Mouse (Mus musculus): ENCODE measurements around the gene Jph3.

Gene Jph3

GRCm38 (mm10) chr8:121730170-121730569 lies 747 bp downstream of the Jph3 start:
- DNase-seq: peak in 1 of 2 experiments; percentile 46

- no peak for DNase-seq
Observed at GRCm38 (mm10) chr8:121730646-121731045, 1.2 kb downstream of the Jph3 start.

GRCm38 (mm10) chr8:121731060-121731459 lies 1.6 kb downstream of the Jph3 start:
- no peak for DNase-seq

GRCm38 (mm10) chr8:121731471-121732333 lies 2.3 kb downstream of the Jph3 start:
- peak in 1 of 2 experiments; percentile 11 for DNase-seq

- DNase-seq: no peak
Observed at GRCm38 (mm10) chr8:121732334-121732665, 2.9 kb downstream of the Jph3 start.

- no peak for DNase-seq
Observed at GRCm38 (mm10) chr8:121734262-121734661, 4.8 kb downstream of the Jph3 start.

GRCm38 (mm10) chr8:121736236-121736635 lies 6.8 kb downstream of the Jph3 start:
- peak; percentile 80 to 84 for DNase-seq

- DNase-seq: no peak
Observed at GRCm38 (mm10) chr8:121740721-121741120, 11.3 kb downstream of the Jph3 start.

GRCm38 (mm10) chr8:121749501-121749900 lies 20.1 kb downstream of the Jph3 start:
- DNase-seq: no peak

- DNase-seq: no peak
Observed at GRCm38 (mm10) chr8:121750512-121750911, 21.1 kb downstream of the Jph3 start.

GRCm38 (mm10) chr8:121751407-121751806 lies 22.0 kb downstream of the Jph3 start:
- DNase-seq: peak; percentile 88

- no peak for DNase-seq
Observed at GRCm38 (mm10) chr8:121758470-121758869, 29.0 kb downstream of the Jph3 start.

- DNase-seq: no peak
Observed at GRCm38 (mm10) chr8:121760484-121760883, 31.1 kb downstream of the Jph3 start.

GRCm38 (mm10) chr8:121761480-121761879 lies 32.1 kb downstream of the Jph3 start:
- peak; percentile 72 to 76 for DNase-seq

GRCm38 (mm10) chr8:121762999-121763699 lies 33.7 kb downstream of the Jph3 start:
- no peak for DNase-seq

- no peak for DNase-seq
Observed at GRCm38 (mm10) chr8:121763700-121764013, 34.2 kb downstream of the Jph3 start.

- DNase-seq: no peak
Observed at GRCm38 (mm10) chr8:121765594-121766138, 36.2 kb downstream of the Jph3 start.

- DNase-seq: no peak
Observed at GRCm38 (mm10) chr8:121769095-121769494, 39.7 kb downstream of the Jph3 start.

- no peak for DNase-seq
Observed at GRCm38 (mm10) chr8:121769621-121770020, 40.2 kb downstream of the Jph3 start.

- no peak for DNase-seq
Observed at GRCm38 (mm10) chr8:121770845-121771752, 41.7 kb downstream of the Jph3 start.

GRCm38 (mm10) chr8:121773876-121774275 lies 44.5 kb downstream of the Jph3 start:
- DNase-seq: no peak

GRCm38 (mm10) chr8:121782493-121782892 lies 53.1 kb downstream of the Jph3 start:
- no peak for DNase-seq

GRCm38 (mm10) chr8:121786542-121786941 lies 57.1 kb downstream of the Jph3 start:
- no peak for DNase-seq
